Mouse (Mus musculus): ENCODE measurements around the gene Tmem160. TPM values are rescaled to one million over a fixed set of nuclear protein-coding genes. Genes with fewer than 3 reads are reported as not detected.

The Tmem160 gene
- polyA plus RNA-seq, 1 experiment from 2014 or later = 82.1 TPM

DNA sequence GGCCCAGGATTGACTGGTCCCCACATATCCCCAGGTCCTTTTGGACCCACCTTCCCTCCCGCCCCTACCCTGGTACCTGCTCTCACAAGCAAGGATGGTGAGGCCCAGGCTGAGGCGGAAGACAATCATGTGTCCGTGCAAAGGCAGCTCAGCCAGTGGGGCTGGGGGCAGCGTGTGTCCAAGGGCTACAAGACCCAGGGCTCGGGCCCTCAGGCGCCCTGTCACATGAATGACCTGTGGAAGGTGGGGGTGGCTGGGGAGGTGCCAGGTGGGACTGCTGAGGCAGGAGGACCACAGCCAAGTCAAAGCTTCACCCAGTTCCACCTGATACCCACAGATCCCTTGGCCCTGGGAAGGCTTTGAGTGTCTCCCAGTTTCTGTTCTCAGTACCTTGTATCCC lies 9.1 kb downstream of the Tmem160 start:
- no peak for ATAC-seq (replicated peaks; ENCODE audit: extremely low read depth, insufficient read depth, low FRiP score)
- H3K9me3 ChIP-seq (replicated peaks; ENCODE audit: control insufficient read depth, low read length) = peaks cover 3% of the 10 kb centered on the region; the same call in 1 of the 2 replicates
- 85% methylated on average over 6 of the region's 6 CpGs for WGBS
- peaks cover 5% of the 10 kb centered on the region; the same call in 1 of the 2 replicates for H3K27me3 ChIP-seq (ENCODE audit: control insufficient read depth, insufficient read depth, low read length)
- no peaks in the 10 kb centered on the region for H3K36me3 ChIP-seq (ENCODE audit: control insufficient read depth, insufficient read depth)
- H3K27ac ChIP-seq (ENCODE audit: low read length) = no peak overlapping the region
- no peaks in the 10 kb centered on the region for H3K4me1 ChIP-seq (ENCODE audit: control insufficient read depth, insufficient read depth, low read length)
- H3K4me3 ChIP-seq (ENCODE audit: low read length) = no peak overlapping the region
- no peak overlapping the region for H3K9ac ChIP-seq (ENCODE audit: low read length)
- no peak overlapping the region for H3K4me2 ChIP-seq (ENCODE audit: low read depth, low read length)

DNA sequence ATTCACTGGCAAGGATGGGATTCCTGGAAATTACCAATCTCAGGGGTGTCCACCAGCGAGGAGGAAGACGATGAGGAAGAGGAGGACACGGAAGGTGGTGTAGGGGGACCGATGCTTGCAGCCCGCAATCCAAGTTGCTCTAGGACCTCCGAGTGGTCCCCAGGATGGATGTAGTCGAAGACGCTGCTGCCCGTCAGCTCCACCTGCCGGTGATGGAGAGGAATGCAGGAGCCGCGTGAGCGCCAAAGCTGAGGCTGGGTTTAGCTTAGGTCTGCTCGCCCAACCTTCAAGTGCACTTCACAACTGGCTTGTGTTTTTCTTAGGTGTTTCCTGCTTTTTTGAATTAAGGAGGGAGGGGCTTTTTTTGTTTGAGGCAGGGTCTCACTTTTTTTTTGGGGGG lies 10.6 kb downstream of the Tmem160 start:
- Histone ChIP-seq H3K4me3 (ENCODE audit: low read length) (no peak overlapping the region), H3K9ac (ENCODE audit: low read length) (no peak overlapping the region), H3K4me2 (ENCODE audit: low read depth, low read length) (no peak overlapping the region), H3K9me3 (replicated peaks; ENCODE audit: control insufficient read depth, low read length) (peaks cover 3% of the 10 kb centered on the region; the same call in 1 of the 2 replicates), H3K36me3 (ENCODE audit: control insufficient read depth, insufficient read depth) (no peaks in the 10 kb centered on the region), H3K4me1 (ENCODE audit: control insufficient read depth, insufficient read depth, low read length) (no peaks in the 10 kb centered on the region), H3K27me3 (ENCODE audit: control insufficient read depth, insufficient read depth, low read length) (peaks cover 7% of the 10 kb centered on the region; the same call in 1 of the 2 replicates), H3K27ac (ENCODE audit: low read length) (no peak overlapping the region)
- 0 out of 2 replicates have a peak, but pooled peaks have one; percentile 30 for ATAC-seq (replicated peaks; ENCODE audit: extremely low read depth, insufficient read depth, low FRiP score)
- WGBS = under 1% methylated on average over 14 of the region's 14 CpGs

DNA sequence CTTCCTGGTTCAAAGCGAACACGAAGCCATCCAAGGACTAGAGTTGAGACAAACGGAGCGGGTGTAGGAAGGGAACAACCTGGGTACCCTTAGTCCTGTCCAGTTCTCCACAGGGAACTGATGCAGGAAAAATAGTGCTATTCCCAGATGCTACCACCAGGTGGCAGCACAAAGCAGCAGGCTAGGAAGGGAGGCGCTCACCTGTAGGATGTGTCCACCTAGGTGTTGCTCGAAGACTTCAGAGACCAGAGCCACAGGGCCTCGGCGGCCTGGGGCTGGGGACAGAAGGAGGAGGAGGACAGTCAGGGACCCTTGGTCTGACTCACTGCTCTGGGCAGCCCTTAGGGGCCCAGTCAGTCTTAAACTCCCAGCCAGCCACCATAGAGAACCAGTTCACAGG lies 12.6 kb downstream of the Tmem160 start:
- Histone ChIP-seq H3K4me2 (ENCODE audit: low read depth, low read length) (no peak overlapping the region), H3K27me3 (ENCODE audit: control insufficient read depth, insufficient read depth, low read length) (peaks cover 18% of the 10 kb centered on the region; the same call in 1 of the 2 replicates), H3K9me3 (replicated peaks; ENCODE audit: control insufficient read depth, low read length) (no peaks in the 10 kb centered on the region), H3K4me3 (ENCODE audit: low read length) (no peak overlapping the region), H3K9ac (ENCODE audit: low read length) (no peak overlapping the region), H3K4me1 (ENCODE audit: control insufficient read depth, insufficient read depth, low read length) (no peaks in the 10 kb centered on the region), H3K36me3 (ENCODE audit: control insufficient read depth, insufficient read depth) (no peaks in the 10 kb centered on the region), H3K27ac (ENCODE audit: low read length) (no peak overlapping the region)
- 0 out of 2 replicates have a peak, but pooled peaks have one; percentile 10 for ATAC-seq (replicated peaks; ENCODE audit: extremely low read depth, insufficient read depth, low FRiP score)
- 7% methylated on average over 8 of the region's 8 CpGs for WGBS

DNA sequence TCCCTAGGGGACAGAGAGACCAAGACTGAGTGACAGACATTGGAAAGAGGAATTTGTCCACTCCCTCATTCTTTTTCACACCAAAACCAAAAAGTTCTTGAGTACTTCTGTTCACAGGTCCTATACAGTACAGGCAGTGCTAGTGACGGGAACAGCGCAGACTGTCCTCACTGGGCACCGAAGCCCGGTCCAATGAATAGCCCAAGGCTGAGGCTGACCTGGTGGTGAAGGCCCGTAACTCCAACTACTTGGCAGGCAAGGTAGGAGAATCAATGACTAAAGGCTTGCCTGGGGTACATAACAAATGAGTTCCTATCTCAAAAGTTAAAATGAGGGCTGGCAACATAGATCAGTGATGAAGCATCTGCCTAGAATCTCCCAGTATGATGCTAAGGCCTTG lies 13.0 kb downstream of the Tmem160 start:
- Histone ChIP-seq H3K4me2 (ENCODE audit: low read depth, low read length) (no peak overlapping the region), H3K4me3 (ENCODE audit: low read length) (no peak overlapping the region), H3K36me3 (ENCODE audit: control insufficient read depth, insufficient read depth) (no peaks in the 10 kb centered on the region), H3K27me3 (ENCODE audit: control insufficient read depth, insufficient read depth, low read length) (peaks cover 21% of the 10 kb centered on the region), H3K4me1 (ENCODE audit: control insufficient read depth, insufficient read depth, low read length) (no peaks in the 10 kb centered on the region), H3K27ac (ENCODE audit: low read length) (no peak overlapping the region), H3K9me3 (replicated peaks; ENCODE audit: control insufficient read depth, low read length) (no peaks in the 10 kb centered on the region), H3K9ac (ENCODE audit: low read length) (no peak overlapping the region)
- 89% methylated on average over 5 of the region's 5 CpGs for WGBS
- ATAC-seq (replicated peaks; ENCODE audit: extremely low read depth, insufficient read depth, low FRiP score) = no peak

DNA sequence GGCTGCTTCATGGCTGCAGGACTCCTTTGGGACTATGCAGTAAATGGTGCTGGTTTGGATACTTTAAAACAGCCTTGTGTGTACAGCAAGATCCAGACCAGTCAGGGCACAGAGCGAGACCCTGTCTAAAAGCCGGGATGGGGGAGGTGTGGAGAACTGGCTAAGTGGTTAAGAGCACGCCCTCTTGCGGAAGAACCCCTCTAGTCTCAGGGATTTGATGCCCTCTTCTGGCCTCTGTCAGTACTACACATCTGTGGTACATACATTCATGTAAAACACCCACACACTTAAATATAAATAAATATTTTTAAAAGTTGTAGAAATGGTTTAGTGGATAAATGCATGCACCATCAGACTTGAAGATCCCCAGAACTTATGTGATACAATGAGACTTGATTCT lies 14.0 kb downstream of the Tmem160 start:
- H3K4me3 ChIP-seq (ENCODE audit: low read length) = no peak overlapping the region
- no peak for ATAC-seq (replicated peaks; ENCODE audit: extremely low read depth, insufficient read depth, low FRiP score)

DNA sequence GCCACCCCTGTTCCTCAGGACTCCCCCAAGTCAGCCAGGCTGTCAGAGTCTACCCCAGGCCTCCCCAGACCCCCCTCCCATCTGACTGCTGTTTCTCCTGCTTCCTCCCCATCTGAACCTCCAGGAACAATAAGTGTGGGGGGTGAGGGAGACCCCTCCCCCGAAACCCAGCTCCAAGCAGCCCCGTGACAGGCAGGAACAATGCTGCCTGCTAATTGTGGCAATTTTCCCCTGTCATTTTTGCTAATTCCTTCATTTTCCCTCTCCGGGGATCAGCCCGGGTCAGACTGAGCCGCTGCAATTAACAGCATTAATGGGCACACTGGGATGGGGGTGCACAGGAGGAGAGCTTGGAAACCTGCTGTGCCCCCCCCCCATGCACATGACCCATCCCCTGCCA lies 15.5 kb downstream of the Tmem160 start:
- Histone ChIP-seq H3K4me3 (ENCODE audit: low read length) (no peak overlapping the region), H3K4me1 (ENCODE audit: control insufficient read depth, insufficient read depth, low read length) (no peaks in the 10 kb centered on the region), H3K9me3 (replicated peaks; ENCODE audit: control insufficient read depth, low read length) (no peaks in the 10 kb centered on the region), H3K27me3 (ENCODE audit: control insufficient read depth, insufficient read depth, low read length) (peaks cover 40% of the 10 kb centered on the region), H3K36me3 (ENCODE audit: control insufficient read depth, insufficient read depth) (no peaks in the 10 kb centered on the region), H3K27ac (ENCODE audit: low read length) (no peak overlapping the region), H3K9ac (ENCODE audit: low read length) (no peak overlapping the region), H3K4me2 (ENCODE audit: low read depth, low read length) (no peak overlapping the region)
- WGBS = 43% methylated on average over 5 of the region's 5 CpGs
- no peak for ATAC-seq (replicated peaks; ENCODE audit: extremely low read depth, insufficient read depth, low FRiP score)

More for the DNA sequence above, 14.0 kb downstream of the Tmem160 start:
- Histone ChIP-seq H3K4me1 (ENCODE audit: control insufficient read depth, insufficient read depth, low read length) (no peaks in the 10 kb centered on the region), H3K36me3 (ENCODE audit: control insufficient read depth, insufficient read depth) (no peaks in the 10 kb centered on the region), H3K9me3 (replicated peaks; ENCODE audit: control insufficient read depth, low read length) (no peaks in the 10 kb centered on the region), H3K9ac (ENCODE audit: low read length) (no peak overlapping the region), H3K4me2 (ENCODE audit: low read depth, low read length) (no peak overlapping the region), H3K27ac (ENCODE audit: low read length) (no peak overlapping the region), H3K27me3 (ENCODE audit: control insufficient read depth, insufficient read depth, low read length) (peaks cover 28% of the 10 kb centered on the region)
- WGBS = 62% methylated on average over 4 of the region's 4 CpGs

DNA sequence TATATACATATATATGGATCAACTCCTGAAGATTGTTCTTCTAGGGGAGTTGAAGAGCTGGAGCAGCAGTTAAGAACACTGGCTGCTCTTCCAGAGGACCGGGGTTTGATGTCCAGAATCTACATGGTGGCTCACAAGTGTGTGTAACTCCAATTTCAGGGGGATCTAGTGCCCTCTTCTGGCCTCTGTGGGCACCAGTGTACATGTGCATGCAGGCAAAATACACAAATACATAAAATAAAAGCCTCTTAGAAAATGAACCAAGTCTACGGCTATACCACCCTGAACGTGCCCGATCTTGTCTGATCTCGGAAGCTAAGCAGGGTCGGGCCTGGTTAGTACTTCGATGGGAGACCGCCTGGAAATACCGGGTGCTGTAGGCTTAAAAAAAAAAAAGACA lies 19.0 kb downstream of the Tmem160 start:
- Histone ChIP-seq H3K36me3 (ENCODE audit: control insufficient read depth, insufficient read depth) (no peaks in the 10 kb centered on the region), H3K4me2 (ENCODE audit: low read depth, low read length) (no peak overlapping the region), H3K27me3 (ENCODE audit: control insufficient read depth, insufficient read depth, low read length) (peaks cover 69% of the 10 kb centered on the region), H3K9ac (ENCODE audit: low read length) (no peak overlapping the region), H3K4me3 (ENCODE audit: low read length) (no peak overlapping the region), H3K9me3 (replicated peaks; ENCODE audit: control insufficient read depth, low read length) (no peaks in the 10 kb centered on the region), H3K4me1 (ENCODE audit: control insufficient read depth, insufficient read depth, low read length) (peaks cover 15% of the 10 kb centered on the region), H3K27ac (ENCODE audit: low read length) (no peak overlapping the region)
- whole genome bisulfite sequencing = 30% methylated on average over 9 of the region's 9 CpGs
- ATAC-seq (replicated peaks; ENCODE audit: extremely low read depth, insufficient read depth, low FRiP score) = no peak

DNA sequence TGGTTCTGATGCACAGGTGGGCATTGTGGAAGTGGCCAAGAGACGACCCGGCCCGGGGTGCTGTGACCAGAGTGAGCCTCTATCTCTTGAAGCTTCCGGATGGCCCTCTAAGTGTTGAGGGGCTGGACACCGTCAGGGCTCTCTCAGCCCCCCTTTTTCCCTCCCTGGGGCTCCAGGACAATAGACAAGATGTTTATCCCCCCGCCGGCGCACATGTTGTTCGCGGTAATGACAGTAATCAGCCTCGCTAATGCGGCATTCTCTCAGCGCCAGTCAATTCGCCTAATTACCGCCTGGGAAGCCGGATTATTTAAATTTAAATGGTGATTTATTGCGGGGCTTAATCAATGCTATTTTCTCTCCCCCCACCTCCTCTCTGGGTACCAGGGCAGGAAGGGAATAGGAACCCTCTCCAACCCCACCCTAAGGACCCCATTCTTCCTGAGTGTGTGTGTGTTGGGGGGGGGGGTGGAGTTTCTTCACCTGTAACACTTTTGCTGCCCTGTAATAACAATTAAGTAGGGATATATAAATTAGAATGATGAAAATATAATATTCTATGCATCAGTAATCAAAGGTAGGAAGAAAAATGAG lies 19.6 kb downstream of the Tmem160 start:
- ATAC-seq (replicated peaks; ENCODE audit: extremely low read depth, insufficient read depth, low FRiP score) = no peak
- no peak overlapping the region for H3K4me3 ChIP-seq (ENCODE audit: low read length)
- no peaks in the 10 kb centered on the region for H3K36me3 ChIP-seq (ENCODE audit: control insufficient read depth, insufficient read depth)
- no peaks in the 10 kb centered on the region for H3K9me3 ChIP-seq (replicated peaks; ENCODE audit: control insufficient read depth, low read length)
- peaks cover 15% of the 10 kb centered on the region for H3K4me1 ChIP-seq (ENCODE audit: control insufficient read depth, insufficient read depth, low read length)
- no peak overlapping the region for H3K9ac ChIP-seq (ENCODE audit: low read length)
- no peak overlapping the region for H3K27ac ChIP-seq (ENCODE audit: low read length)
- H3K27me3 ChIP-seq (ENCODE audit: control insufficient read depth, insufficient read depth, low read length) = peaks cover 75% of the 10 kb centered on the region
- H3K4me2 ChIP-seq (ENCODE audit: low read depth, low read length) = no peak overlapping the region
- WGBS = 14% methylated on average over 17 of the region's 17 CpGs

DNA sequence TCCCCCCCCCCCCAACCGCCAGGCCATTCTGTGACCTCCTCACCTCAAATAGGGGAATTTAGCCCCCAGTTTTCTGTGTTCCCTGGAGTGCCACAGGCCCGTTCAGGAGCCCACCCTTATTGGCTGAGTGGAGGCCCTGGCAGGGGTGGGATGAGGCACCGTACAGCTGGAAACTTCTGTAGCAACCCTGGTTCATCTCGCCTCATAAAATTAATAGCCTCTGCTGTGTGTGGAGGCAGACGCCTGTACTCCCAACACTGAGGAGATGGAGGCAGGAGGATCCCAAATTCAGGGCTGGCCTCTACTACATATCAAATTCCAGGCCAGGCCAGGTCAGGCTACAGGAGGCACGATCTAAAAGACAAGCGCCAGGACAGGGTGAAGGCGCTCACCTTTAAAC lies 21.3 kb downstream of the Tmem160 start:
- Histone ChIP-seq H3K4me3 (ENCODE audit: low read length) (no peak overlapping the region), H3K4me2 (ENCODE audit: low read depth, low read length) (no peak overlapping the region), H3K9me3 (replicated peaks; ENCODE audit: control insufficient read depth, low read length) (no peaks in the 10 kb centered on the region), H3K27me3 (ENCODE audit: control insufficient read depth, insufficient read depth, low read length) (peaks cover 76% of the 10 kb centered on the region), H3K9ac (ENCODE audit: low read length) (no peak overlapping the region), H3K27ac (ENCODE audit: low read length) (no peak overlapping the region), H3K4me1 (ENCODE audit: control insufficient read depth, insufficient read depth, low read length) (peaks cover 15% of the 10 kb centered on the region), H3K36me3 (ENCODE audit: control insufficient read depth, insufficient read depth) (no peaks in the 10 kb centered on the region)
- WGBS = 67% methylated on average over 8 of the region's 8 CpGs
- no peak for ATAC-seq (replicated peaks; ENCODE audit: extremely low read depth, insufficient read depth, low FRiP score)
